Mouse (Mus musculus) cerebellum, adult 11 months (tissue): ENCODE data around the gene March8.
"Not testable (repeated sequence)": the region's sequence is repeated elsewhere in the genome, so short reads cannot be mapped to it uniquely, and the experiment has no call there.

ENCODE experiments used
- DNase-seq: peaks from one replicate; pipeline ENCODE4 v3.0.0; 2022

The March8 gene

GRCm38 (mm10) chr6:116337835-116338501 lies at the start of gene March8:
TSS of gene March8 (plus strand) at chr6:116338024.
- DNase-seq: peak; percentile 89

- no peak for DNase-seq
Measured at GRCm38 (mm10) chr6:116311411-116311810, 26.4 kb upstream of the March8 start.

DNA sequence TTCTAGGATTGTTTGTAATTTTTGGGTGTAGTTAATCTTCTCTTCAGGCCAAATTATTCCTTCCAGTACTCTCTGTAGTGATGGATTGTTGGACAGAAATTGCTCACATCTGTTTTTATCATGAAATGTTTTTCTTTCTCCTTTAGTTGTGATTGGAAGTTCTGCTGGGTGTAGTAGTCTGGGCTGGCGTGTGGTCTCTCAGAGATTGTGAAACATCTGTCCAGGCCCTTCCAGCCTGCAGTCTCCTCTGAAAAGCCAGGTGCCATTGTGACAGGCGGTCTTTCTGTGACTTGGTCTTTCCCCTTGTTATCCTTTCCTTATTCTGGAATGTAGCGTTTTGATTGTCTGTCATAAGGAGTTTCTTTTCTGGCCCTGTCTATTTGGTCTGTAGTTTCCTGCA lies 18.6 kb upstream of the March8 start:
- DNase-seq: no peak

GRCm38 (mm10) chr6:116326641-116327040 lies 11.2 kb upstream of the March8 start:
- no peak for DNase-seq

- DNase-seq: no peak
Measured at GRCm38 (mm10) chr6:116331396-116331795, 6.4 kb upstream of the March8 start.

- DNase-seq: no peak
Measured at GRCm38 (mm10) chr6:116337466-116337834, 374 bp upstream of the March8 start.

- no peak for DNase-seq
Measured at GRCm38 (mm10) chr6:116338520-116338919, 696 bp downstream of the March8 start.

- no peak for DNase-seq
Measured at GRCm38 (mm10) chr6:116339088-116339487, 1.3 kb downstream of the March8 start.

DNA sequence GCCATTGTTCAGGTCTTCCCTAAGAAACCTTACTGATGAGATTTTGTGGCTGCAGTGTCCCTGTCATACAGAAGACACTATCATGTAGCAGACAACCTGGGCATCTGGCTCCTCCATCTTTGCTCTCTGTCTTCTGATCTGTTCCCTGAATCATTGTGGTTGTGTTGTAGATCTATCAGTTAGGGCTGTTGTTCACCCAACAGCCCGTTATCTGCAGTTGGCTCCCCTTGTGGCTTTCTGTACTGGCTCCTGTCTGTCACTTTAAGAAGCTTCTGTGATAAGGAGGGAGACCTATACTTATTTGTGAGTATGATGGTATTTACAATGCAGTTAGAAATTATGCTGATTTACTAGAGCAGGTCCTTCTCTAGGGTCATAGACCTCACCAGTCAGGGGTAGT lies 2.7 kb downstream of the March8 start:
- DNase-seq: no peak

DNA sequence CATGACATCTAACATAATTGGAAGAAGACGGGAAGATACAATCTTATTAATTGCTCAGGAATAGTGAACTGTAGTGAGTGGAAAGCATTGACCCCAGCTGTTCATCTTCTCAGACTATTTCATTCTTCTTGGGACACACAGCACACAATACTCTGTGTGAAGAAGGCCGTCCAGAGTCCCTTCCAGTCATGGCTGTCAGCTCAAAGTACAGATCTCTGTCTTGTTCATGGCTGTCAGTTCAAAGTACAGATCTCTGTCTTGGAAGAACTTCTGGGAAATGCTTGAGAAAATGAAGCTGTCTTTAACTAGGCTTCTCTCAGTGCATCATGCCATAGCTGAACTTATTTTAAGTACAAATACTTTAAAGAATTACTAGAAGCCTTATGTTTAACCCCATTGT lies 10.1 kb downstream of the March8 start:
- DNase-seq: no peak

- DNase-seq: no peak
Measured at GRCm38 (mm10) chr6:116349997-116350396, 12.2 kb downstream of the March8 start.

GRCm38 (mm10) chr6:116350643-116351042 lies 12.8 kb downstream of the March8 start:
- no peak for DNase-seq

DNA sequence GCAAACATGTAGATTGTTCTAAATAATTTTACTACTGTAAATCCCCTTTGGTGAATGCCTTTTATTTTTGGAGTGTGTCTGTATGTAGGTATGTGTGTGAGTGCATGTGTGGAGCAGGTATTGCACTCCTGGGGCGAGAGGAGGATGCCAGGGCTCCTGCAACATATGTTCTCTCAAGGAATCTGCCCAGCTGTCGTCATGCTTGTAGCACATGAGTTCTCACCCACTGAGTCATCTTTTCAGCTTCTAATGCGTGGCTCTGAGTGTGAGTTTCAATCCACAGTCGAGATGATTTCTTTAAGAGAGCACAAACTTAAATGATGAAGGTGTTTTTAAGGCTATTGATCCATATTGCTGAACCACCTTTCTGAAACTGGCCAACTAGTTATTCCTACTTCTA lies 13.7 kb downstream of the March8 start:
- no peak for DNase-seq

GRCm38 (mm10) chr6:116353428-116353827 lies 15.6 kb downstream of the March8 start:
- no peak for DNase-seq

DNA sequence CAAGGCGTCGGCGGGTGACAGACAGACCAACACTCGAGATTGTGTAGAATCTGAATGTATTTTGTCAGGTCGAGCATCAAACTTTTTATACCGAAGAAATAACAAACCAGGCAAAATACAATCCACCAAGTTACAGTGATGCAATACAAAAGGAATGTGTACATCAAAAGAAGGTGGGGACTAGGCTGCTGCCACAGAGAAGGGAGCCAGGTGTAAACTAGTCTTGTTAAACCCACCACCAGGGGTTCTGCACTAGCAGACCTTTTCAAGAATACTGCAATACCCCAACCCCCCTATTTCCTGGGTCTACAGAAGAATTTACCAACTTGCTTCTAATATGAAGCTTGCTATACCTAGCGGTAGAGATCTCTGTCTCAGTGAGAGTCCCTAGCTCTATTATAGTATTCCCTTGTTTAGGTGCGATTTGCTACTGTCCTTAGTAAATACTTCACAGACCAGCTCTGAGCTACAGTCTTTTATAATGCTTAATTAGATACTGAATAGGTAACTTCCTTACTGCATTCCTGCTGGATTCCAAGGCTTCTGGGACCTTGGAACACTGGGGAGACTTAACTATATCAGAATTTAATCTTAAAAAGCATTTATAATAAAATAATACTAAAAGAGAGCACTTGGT lies 18.6 kb downstream of the March8 start:
- not testable (repeated sequence) for DNase-seq

DNA sequence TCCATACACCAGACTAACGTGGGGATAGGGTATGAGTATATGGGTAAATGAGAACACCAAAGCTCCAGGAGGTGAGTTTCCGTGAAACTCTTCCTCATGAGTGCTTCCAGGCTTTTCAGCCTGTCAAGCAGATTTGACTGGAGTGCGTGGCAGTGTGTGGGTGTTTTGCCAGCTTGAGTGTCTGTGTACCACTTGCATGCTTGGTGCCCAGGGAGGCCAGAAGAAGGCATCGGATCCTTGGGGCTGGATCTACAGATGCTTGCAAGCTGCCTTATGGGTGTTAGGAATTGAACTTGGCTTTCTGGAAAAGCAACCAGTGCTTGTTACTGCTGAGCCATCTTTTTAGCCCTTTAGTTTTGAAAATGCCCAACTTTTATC lies 19.1 kb downstream of the March8 start:
- DNase-seq: no peak

DNA sequence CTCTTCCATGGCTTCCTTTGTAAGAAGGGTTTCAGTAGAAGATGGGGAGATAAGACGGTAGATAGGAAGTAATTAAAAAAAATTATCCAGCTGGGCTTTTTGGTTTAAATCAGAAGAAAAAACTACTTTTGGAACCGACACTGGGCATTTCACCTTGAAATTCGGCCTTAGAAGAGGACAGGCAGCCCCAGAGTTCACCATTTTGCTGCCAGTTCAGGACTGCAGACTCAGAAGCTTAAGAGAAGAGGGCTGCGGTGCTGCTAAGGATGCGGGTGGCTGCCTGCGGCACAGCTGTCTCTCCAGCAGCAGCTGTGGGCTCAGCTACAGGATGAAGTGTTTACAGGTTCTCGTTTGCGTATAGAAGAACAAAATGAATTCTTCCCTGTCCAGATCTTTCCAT lies 20.2 kb downstream of the March8 start:
- no peak for DNase-seq

DNA sequence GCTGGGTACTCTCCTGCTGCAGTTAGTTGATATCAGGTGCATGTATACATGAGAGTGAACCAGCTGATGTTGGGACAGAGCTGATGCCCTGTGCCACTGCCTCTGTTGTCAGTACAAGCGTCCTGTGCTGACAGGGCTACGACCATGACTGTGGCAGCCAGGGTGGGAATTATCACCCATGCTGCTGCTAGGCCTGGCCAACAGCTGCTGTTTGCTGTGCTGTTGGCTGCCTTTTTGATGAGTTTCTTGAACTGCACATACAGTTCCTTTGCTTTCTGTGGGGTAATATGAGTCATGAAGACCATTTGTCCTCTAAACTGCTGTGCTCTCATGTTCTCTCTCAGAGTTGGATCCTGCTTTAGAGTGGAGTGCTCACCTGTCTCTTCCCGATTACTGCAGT lies 21.4 kb downstream of the March8 start:
- no peak for DNase-seq

DNA sequence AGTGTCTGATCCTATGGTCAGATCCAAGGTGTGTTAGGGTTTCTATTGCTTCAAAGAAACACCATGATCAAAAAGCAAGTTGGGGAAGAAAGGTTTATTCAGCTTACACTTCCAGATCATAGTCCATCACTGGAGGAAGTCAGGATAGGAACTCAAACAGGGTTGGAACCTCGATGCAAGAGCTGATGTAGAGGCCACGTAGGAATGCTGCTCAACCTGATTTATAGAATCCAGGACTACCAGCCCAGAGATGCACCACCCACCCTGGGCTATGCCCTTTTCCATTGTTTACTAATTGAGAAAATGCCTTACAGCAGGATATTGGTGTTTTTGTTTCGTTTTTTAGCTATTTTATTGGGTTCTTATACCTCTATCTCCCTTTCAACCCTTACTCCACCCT lies 23.6 kb downstream of the March8 start:
- no peak for DNase-seq

GRCm38 (mm10) chr6:116361993-116362392 lies 24.2 kb downstream of the March8 start:
- no peak for DNase-seq

DNA sequence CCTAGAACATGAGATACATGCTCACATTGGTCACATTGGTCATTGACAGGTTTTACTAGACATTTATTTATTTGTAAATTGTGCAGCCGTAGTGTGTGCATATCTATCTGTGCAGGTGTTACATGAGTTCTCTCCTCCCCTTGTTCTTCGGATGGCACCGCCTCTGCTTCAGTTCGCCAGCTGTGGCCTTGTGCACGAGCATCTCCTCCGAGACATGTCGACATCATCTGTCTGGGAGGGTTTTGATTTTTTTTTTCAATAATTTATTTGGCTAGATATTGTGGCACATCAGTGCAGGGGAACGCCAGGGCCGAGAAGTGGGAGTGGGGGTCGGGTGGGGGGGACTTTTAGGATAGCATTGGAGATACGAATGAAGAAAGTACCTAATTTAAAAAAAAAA lies 30.1 kb downstream of the March8 start:
- no peak for DNase-seq

DNA sequence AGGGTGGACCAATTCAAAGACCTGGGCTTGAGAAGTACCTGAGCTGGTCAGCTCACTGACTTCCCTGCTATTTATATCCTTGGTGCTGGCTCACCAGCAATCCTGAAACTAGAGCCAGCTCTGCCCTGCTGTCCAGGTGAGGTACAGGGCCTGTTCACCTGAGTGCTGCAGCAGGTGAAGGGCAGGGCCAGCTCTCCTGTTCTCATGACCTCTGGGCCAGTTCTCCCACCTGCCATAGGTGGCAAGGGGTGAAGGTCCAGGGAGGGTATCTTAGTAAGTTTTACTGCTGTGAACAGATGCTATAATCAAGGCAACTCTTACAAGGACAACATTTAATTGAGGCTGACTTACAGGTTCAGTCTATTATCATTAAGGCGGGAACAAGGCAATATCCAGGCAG lies 32.0 kb downstream of the March8 start:
- DNase-seq: no peak

DNA sequence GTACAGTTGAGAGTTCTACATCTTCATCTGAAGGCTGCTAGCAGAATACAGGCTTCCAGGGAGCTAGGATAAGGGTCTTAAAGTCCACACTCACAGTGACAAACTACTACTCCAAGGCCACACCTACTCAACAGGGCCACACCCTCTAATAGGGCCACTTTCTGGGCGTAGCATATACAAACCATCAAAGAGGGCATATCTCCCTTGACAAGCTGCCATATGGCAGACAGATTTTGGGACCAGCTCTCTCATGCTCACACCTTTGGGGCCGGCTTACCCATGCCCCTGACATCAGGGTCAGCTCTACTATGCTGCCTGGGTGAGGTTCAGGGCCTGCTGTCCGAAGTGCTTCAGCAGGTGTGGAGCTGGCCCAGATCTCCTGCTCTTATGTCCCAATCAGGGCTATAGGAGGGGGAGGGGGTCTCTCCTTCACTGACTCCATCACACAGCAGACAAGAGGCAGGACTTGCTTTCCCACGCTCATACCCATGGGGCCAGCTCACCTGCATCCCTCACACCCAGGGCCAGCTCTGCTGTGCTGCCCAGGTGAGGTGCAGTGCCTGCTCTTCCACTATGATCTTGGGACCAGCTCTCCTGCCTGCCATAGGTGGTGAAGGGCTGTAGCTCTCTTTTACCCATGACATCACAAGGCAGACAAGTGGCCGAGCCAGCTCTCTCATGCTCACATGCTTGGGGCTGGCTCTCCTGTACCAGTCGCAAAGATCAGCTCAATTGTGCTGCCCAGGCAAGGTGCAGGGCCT lies 32.6 kb downstream of the March8 start:
- DNase-seq: no peak

DNA sequence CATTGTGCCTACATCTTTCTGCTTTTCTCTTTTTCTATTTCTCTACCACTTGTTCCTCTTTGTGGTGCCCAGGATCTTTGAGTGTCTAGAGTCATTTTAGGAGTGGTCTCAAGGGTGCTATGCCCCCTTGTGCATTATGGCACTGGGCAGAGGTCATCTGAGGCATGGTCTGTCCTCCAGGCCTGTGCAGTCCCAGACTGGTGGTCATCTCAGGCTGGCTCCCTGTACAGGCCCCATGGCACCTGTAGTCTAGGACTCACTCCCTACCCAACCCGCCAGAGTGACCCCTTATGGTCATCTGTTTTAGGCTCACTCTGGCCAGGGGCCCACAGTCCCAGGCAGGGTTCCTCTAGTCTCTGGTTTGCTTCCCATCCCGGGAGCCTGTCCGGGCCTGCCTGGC lies 33.7 kb downstream of the March8 start:
- no peak for DNase-seq
